Mouse (Mus musculus) activated CD4-positive, CD25-positive, alpha-beta regulatory T cell, adult 4 months (primary cell): ENCODE measurements around the gene Gm2042. TPM values are rescaled to one million over a fixed set of nuclear protein-coding genes. Genes with fewer than 3 reads are reported as not detected.
"Not testable (repeated sequence)": the region's sequence is repeated elsewhere in the genome, so short reads cannot be mapped to it uniquely, and the experiment has no call there.

Source experiments
- ATAC-seq: one replicate; pipeline ENCODE4 v1.8.0; 2017
- polyA plus RNA-seq, 2 experiments: library from polyadenylated mRNA; unstranded; fragments of 100-300 nt; shearing (Covaris generic); gene quantifications; one replicate each; pipeline ENCODE4 v1.2.1; 2017

The Gm2042 gene
- polyA plus RNA-seq = not detected

GRCm38 (mm10) chr12:87953780-87954179 is at the start of gene Gm2042:
Gene Gm2042 (plus strand): TSS chr12:87954080.
- not testable (repeated sequence) for ATAC-seq

GRCm38 (mm10) chr12:87919721-87920120 is 34.2 kb upstream of the Gm2042 start, which contains the start of gene Gm2035:
Gene Gm2035 (minus strand): TSS chr12:87919857.
- not testable (repeated sequence) for ATAC-seq

GRCm38 (mm10) chr12:87984000-87984399 is 30.1 kb downstream of the Gm2042 start:
- ATAC-seq = not testable (repeated sequence)

- ATAC-seq = not testable (repeated sequence)
These were observed 50.2 kb downstream of the Gm2042 start for GRCm38 (mm10) chr12:88004118-88004517.

Other genes starting within 250 kb of the Gm2042 start
- not detected for gene Gm21319, start 178.3 kb upstream of the Gm2042 start, polyA plus RNA-seq
- not detected for gene Gm21936, start 158.6 kb upstream of the Gm2042 start, polyA plus RNA-seq
- gene BB287469, start 137.5 kb upstream of the Gm2042 start, polyA plus RNA-seq = not detected
- not detected for gene Gm2001, start 111.7 kb upstream of the Gm2042 start, polyA plus RNA-seq
- gene Gm2016, start 80.0 kb upstream of the Gm2042 start, polyA plus RNA-seq = not detected
- gene Gm2022, start 58.7 kb upstream of the Gm2042 start, polyA plus RNA-seq = not detected
- not detected for gene Gm2035, start 34.2 kb upstream of the Gm2042 start, polyA plus RNA-seq
- gene Gm2075, start 57.8 kb downstream of the Gm2042 start, polyA plus RNA-seq = not detected
- gene Gm6803, start 64.7 kb downstream of the Gm2042 start, polyA plus RNA-seq = not detected
- gene Gm2056, start 72.9 kb downstream of the Gm2042 start, polyA plus RNA-seq = not detected
- not detected for gene Gm16368, start 129.6 kb downstream of the Gm2042 start, polyA plus RNA-seq
- not detected for gene Gm10436, start 228.0 kb downstream of the Gm2042 start, polyA plus RNA-seq